Mouse (Mus musculus) kidney, postnatal 0 days (tissue): Measurements from ENCODE around the gene Vrtn. TPM values are rescaled to one million over a fixed set of nuclear protein-coding genes. Genes with fewer than 3 reads are reported as not detected.

ENCODE experiments used
- ATAC-seq: fragments of 200-750 bp; cut with Nextera tagmentation; replicated peaks from 2 replicates; pipeline ENCODE4 v1.8.0; 2017; ENCODE audit warnings: low read depth, moderate number of reproducible peaks, moderate TSS enrichment, moderate library complexity; ENCODE audit not compliant: low FRiP score
- DNase-seq: peaks from one replicate; pipeline ENCODE4 v3.0.0-alpha.2; 2016; ENCODE audit warnings: low spot score
- H3K27ac ChIP-seq: fragments of 300-500 bp; sonication (generic); 2 replicates; pipeline ENCODE4 v1.5.1; 2014; ENCODE audit warnings: mild to moderate bottlenecking
- H3K27me3 ChIP-seq: fragments of 300-500 bp; sonication (generic); 2 replicates; pipeline ENCODE4 v1.6.1; 2014; ENCODE audit warnings: low read length, mixed read lengths; ENCODE audit not compliant: insufficient read depth
- H3K36me3 ChIP-seq: fragments of 300-500 bp; sonication (generic); 2 replicates; pipeline ENCODE4 v1.6.1; 2014; ENCODE audit warnings: low read length, mixed read lengths; ENCODE audit not compliant: insufficient read depth
- H3K4me1 ChIP-seq: fragments of 300-500 bp; sonication (generic); replicated peaks from 2 replicates; pipeline ENCODE4 v1.6.1; 2014; ENCODE audit warnings: antibody characterized with exemption, low read length, mixed read lengths; ENCODE audit not compliant: insufficient read depth
- H3K4me2 ChIP-seq: fragments of 300-500 bp; sonication (generic); 2 replicates; pipeline ENCODE4 v1.6.1; 2014; ENCODE audit warnings: mild to moderate bottlenecking, low read length, moderate library complexity, mixed read lengths
- H3K4me3 ChIP-seq: fragments of 300-500 bp; sonication (generic); replicated peaks from 2 replicates; pipeline ENCODE4 v1.5.1; 2014; ENCODE audit warnings: low read depth, low read length
- H3K9ac ChIP-seq: fragments of 300-500 bp; sonication (generic); 2 replicates; pipeline ENCODE4 v1.6.1; 2014; ENCODE audit warnings: low read depth, low read length
- H3K9me3 ChIP-seq: fragments of 300-500 bp; sonication (generic); replicated peaks from 2 replicates; pipeline ENCODE4 v1.6.1; 2016; ENCODE audit warnings: low read length, inconsistent platforms, mixed read lengths
- CTCF ChIP-seq: IDR thresholded peaks from 2 replicates; pipeline ENCODE4 v1.5.1; 2016; ENCODE audit warnings: antibody characterized with exemption, low read depth, mild to moderate bottlenecking, moderate library complexity
- WGBS: fragments of 180-500 bp; shearing (Covaris S2); extraction: QIAGEN DNeasy Blood & Tissue Kit; methylation state at CpG from one replicate; pipeline ENCODE4 v1.1.7; 2014; 5-methylcytosine and 5-hydroxymethylcytosine counted together
- polyA plus RNA-seq: library from polyadenylated mRNA; unstranded; fragments of >200 nt; fragmentation: Nextera tagmentation; extraction: Ambion mirVana; gene quantifications from 2 replicates; pipeline ENCODE4 v1.2.1, GENCODE M21; 2015

Gene Vrtn
- polyA plus RNA-seq, 1 experiment from 2014 or later = not detected

GRCm38 (mm10) chr12:84614524-84614923, 26.3 kb upstream of the Vrtn start:
- peaks cover 6% of the 10 kb centered on the region; the same call in 1 of the 2 replicates for H3K4me1 ChIP-seq
- no peak overlapping the region for H3K4me3 ChIP-seq
- WGBS = 71% methylated on average over 7 of the region's 7 CpGs
- no peak for TF ChIP-seq CTCF
- H3K27ac ChIP-seq = no peak overlapping the region
- H3K9ac ChIP-seq = no peak overlapping the region
- no peak for DNase-seq
- H3K36me3 ChIP-seq = no peaks in the 10 kb centered on the region
- no peak for ATAC-seq
- no peaks in the 10 kb centered on the region for H3K27me3 ChIP-seq
- H3K4me2 ChIP-seq = no peak overlapping the region
- no peaks in the 10 kb centered on the region for H3K9me3 ChIP-seq

GRCm38 (mm10) chr12:84616977-84617630, 23.7 kb upstream of the Vrtn start, which contains the start of gene Abcd4:
TSS of gene Abcd4 (minus strand) at chr12:84617413.
- Histone ChIP-seq H3K27me3 (no peaks in the 10 kb centered on the region), H3K27ac (no peak within 1 kb of the TSS; the same call in 1 of the 2 replicates), H3K36me3 (no peaks in the 10 kb centered on the region), H3K4me1 (peaks cover 6% of the 10 kb centered on the region; the same call in 1 of the 2 replicates), H3K9me3 (no peaks in the 10 kb centered on the region), H3K9ac (peak within 1 kb of the TSS; percentile 78), H3K4me2 (peak within 1 kb of the TSS; percentile 58), H3K4me3 (peak within 1 kb of the TSS; percentile 58)
- ATAC-seq (peak; percentile 94), DNase-seq (peak; percentile 98)
- under 1% methylated on average over 34 of the region's 34 CpGs for WGBS
- TF ChIP-seq CTCF = peak; percentile 59; the same call in 1 of the 2 replicates

- peak; percentile 48 for DNase-seq
- 3% methylated on average over 10 of the region's 10 CpGs for WGBS
Measured at GRCm38 (mm10) chr12:84617663-84618062, 23.2 kb upstream of the Vrtn start.

GRCm38 (mm10) chr12:84620975-84621374, 19.8 kb upstream of the Vrtn start:
- Histone ChIP-seq H3K4me3 (no peak overlapping the region), H3K27ac (no peak overlapping the region), H3K9me3 (no peaks in the 10 kb centered on the region), H3K27me3 (peaks cover 5% of the 10 kb centered on the region; the same call in 1 of the 2 replicates), H3K9ac (no peak overlapping the region), H3K4me2 (no peak overlapping the region), H3K36me3 (no peaks in the 10 kb centered on the region), H3K4me1 (no peaks in the 10 kb centered on the region)
- peak; percentile 60 for TF ChIP-seq CTCF
- DNase-seq (peak; percentile 64), ATAC-seq (no peak)

More at GRCm38 (mm10) chr12:84617663-84618062, 23.2 kb upstream of the Vrtn start:
- peak; percentile 34; the same call in 1 of the 2 replicates for ATAC-seq
- TF ChIP-seq CTCF = no peak
- Histone ChIP-seq H3K27ac (no peak overlapping the region; the same call in 1 of the 2 replicates), H3K4me3 (peak overlapping the region; percentile 58), H3K27me3 (no peaks in the 10 kb centered on the region), H3K9ac (peak overlapping the region; percentile 78), H3K4me2 (peak overlapping the region; percentile 58), H3K4me1 (peaks cover 2% of the 10 kb centered on the region; the same call in 1 of the 2 replicates), H3K9me3 (no peaks in the 10 kb centered on the region), H3K36me3 (no peaks in the 10 kb centered on the region)

- no peak for ATAC-seq
- H3K4me3 ChIP-seq = no peak overlapping the region
- no peaks in the 10 kb centered on the region for H3K9me3 ChIP-seq
- no peaks in the 10 kb centered on the region for H3K4me1 ChIP-seq
- H3K4me2 ChIP-seq = no peak overlapping the region
- no peaks in the 10 kb centered on the region for H3K36me3 ChIP-seq
- TF ChIP-seq CTCF = no peak
- H3K27ac ChIP-seq = no peak overlapping the region
- H3K27me3 ChIP-seq = peaks cover 5% of the 10 kb centered on the region; the same call in 1 of the 2 replicates
- DNase-seq = no peak
- H3K9ac ChIP-seq = no peak overlapping the region
- WGBS = 31% methylated on average over 8 of the region's 8 CpGs
Measured at GRCm38 (mm10) chr12:84624601-84625000, 16.2 kb upstream of the Vrtn start.

GRCm38 (mm10) chr12:84625116-84625515, 15.7 kb upstream of the Vrtn start:
- no peak overlapping the region for H3K9ac ChIP-seq
- H3K9me3 ChIP-seq = no peaks in the 10 kb centered on the region
- peaks cover 5% of the 10 kb centered on the region; the same call in 1 of the 2 replicates for H3K27me3 ChIP-seq
- DNase-seq (no peak), ATAC-seq (no peak)
- H3K4me1 ChIP-seq = no peaks in the 10 kb centered on the region
- WGBS = 2% methylated on average over 9 of the region's 9 CpGs
- no peak overlapping the region for H3K4me2 ChIP-seq
- H3K4me3 ChIP-seq = no peak overlapping the region
- TF ChIP-seq CTCF = no peak
- no peak overlapping the region for H3K27ac ChIP-seq
- H3K36me3 ChIP-seq = no peaks in the 10 kb centered on the region
